In genomic region chr19:18712153-18712865, GRCm38 (mm10) we compare ENCODE assay signal across 8 mouse cellular contexts. TPM values are rescaled to one million over a fixed set of nuclear protein-coding genes. Genes with fewer than 3 reads are reported as not detected.
DNase-seq lines count a peak whose midpoint lies in the region; ATAC-seq and TF ChIP-seq lines count a peak whose summit lies in the region.

No protein-coding gene starts in this region.

- ATAC-seq in heart, embryonic 14.5 days (ENCODE audit: insufficient number of reproducible peaks, insufficient read depth, low FRiP score, low read depth), result no peak
- no peak for ATAC-seq in forebrain, postnatal 0 days
- peak; percentile 18 for ATAC-seq in megakaryocyte-erythroid progenitor cell, adult 5-6 weeks (replicated peaks; ENCODE audit: low FRiP score, low TSS enrichment, poor library complexity, severe bottlenecking)

- peak; percentile 69 to 88 for TF ChIP-seq EP300 in MEL (IDR thresholded peaks at IDR 0.05; ENCODE audit: low read depth in 1 of 2, low read length in 2 of 2)

- 0 out of 2 replicates have a peak, but pooled peaks cover 4% of the 10 kb centered on the region for H3K36me3 ChIP-seq in heart, embryonic 14.5 days (ENCODE audit: control insufficient read depth, insufficient read depth, low read length)
- peaks cover 3 to 15% of the 10 kb centered on the region in 2 experiments; a peak in 3 of 4 replicates for H3K36me3 ChIP-seq in MEL (ENCODE audit: control insufficient read depth in 1 of 2, insufficient read depth in 2 of 2, low read length in 2 of 2)
- H3K36me3 ChIP-seq in forebrain, postnatal 0 days (ENCODE audit: insufficient read depth), result no peaks in the 10 kb centered on the region

- H3K79me2 ChIP-seq in MEL (ENCODE audit: control insufficient read depth, insufficient read depth, low read length, poor library complexity), result peaks cover 39% of the 10 kb centered on the region

- TF ChIP-seq POLR2A in MEL (IDR thresholded peaks at IDR 0.05; ENCODE audit: control insufficient read depth in 1 of 2, insufficient read depth in 1 of 2, low read depth in 1 of 2, low read length in 2 of 2, poor library complexity in 1 of 2), result no peak; a peak in 1 of 4 replicates

- no peaks in the 10 kb centered on the region for H3K27me3 ChIP-seq in heart, embryonic 14.5 days (ENCODE audit: control insufficient read depth, insufficient read depth, low read length)
- no peaks in the 10 kb centered on the region for H3K27me3 ChIP-seq in MEL (ENCODE audit: control insufficient read depth in 1 of 2, insufficient read depth in 2 of 2, low read length in 2 of 2)
- no peaks in the 10 kb centered on the region for H3K27me3 ChIP-seq in forebrain, postnatal 0 days (ENCODE audit: insufficient read depth, low read length)

- peak overlapping the region; percentile 85 for H3K4me2 ChIP-seq in heart, embryonic 14.5 days (ENCODE audit: low read length)
- peak overlapping the region; percentile 93 for H3K4me2 ChIP-seq in forebrain, postnatal 0 days (ENCODE audit: low read depth)

- no peak for TF ChIP-seq RAD21 in MEL (IDR thresholded peaks at IDR 0.05; ENCODE audit: low read depth, low read length)

- peaks cover 11 to 21% of the 10 kb centered on the region in 2 experiments for H3K4me1 ChIP-seq in heart, embryonic 14.5 days (ENCODE audit: control insufficient read depth in 2 of 2, insufficient read depth in 2 of 2, low read length in 2 of 2)
- H3K4me1 ChIP-seq in MEL (ENCODE audit: control insufficient read depth in 1 of 2, insufficient read depth in 2 of 2, low read length in 2 of 2), result peaks cover 0 to 6% of the 10 kb centered on the region in 2 experiments; a peak in 1 of 4 replicates
- H3K4me1 ChIP-seq in forebrain, postnatal 0 days (ENCODE audit: insufficient read depth), result peaks cover 9% of the 10 kb centered on the region

- H3K9me3 ChIP-seq in heart, embryonic 14.5 days (ENCODE audit: control insufficient read depth, low read length), result no peaks in the 10 kb centered on the region
- no peaks in the 10 kb centered on the region for H3K9me3 ChIP-seq in MEL (replicated peaks; ENCODE audit: insufficient read depth, low read length)
- no peaks in the 10 kb centered on the region for H3K9me3 ChIP-seq in forebrain, postnatal 0 days (ENCODE audit: low read length)

- peak overlapping the region; percentile 68 to 98 for H3K4me3 ChIP-seq in heart, embryonic 14.5 days (ENCODE audit: control insufficient read depth in 1 of 2, insufficient read depth in 1 of 2, low read depth in 1 of 2, low read length in 2 of 2)
- H3K4me3 ChIP-seq in MEL (ENCODE audit: control insufficient read depth in 1 of 2, insufficient read depth in 1 of 2, low read depth in 2 of 2, low read length in 2 of 2), result peak overlapping the region; percentile 58 to 77
- peak overlapping the region; percentile 69 for H3K4me3 ChIP-seq in forebrain, postnatal 0 days (ENCODE audit: low read depth, low read length)

- WGBS in heart, embryonic 14.5 days, result 57% methylated on average over 16 of the region's 16 CpGs
- WGBS in forebrain, postnatal 0 days, result 60% methylated on average over 16 of the region's 16 CpGs

- DNase-seq in heart, adult 8-10 months (ENCODE audit: low spot score), result no peak
- DNase-seq in MEL (ENCODE audit: low read depth, low spot score), result peak; percentile 89
- no peak for DNase-seq in forebrain, postnatal 0 days
- no peak for DNase-seq in adipocyte (ENCODE audit: low spot score)
- no peak for DNase-seq in gastrocnemius, postnatal 25 days
- DNase-seq in gastrocnemius, adult 18-20 months (ENCODE audit: low spot score), result no peak

- no peak for TF ChIP-seq CTCF in MEL (IDR thresholded peaks at IDR 0.05 in 2 of 3, conservative IDR thresholded peaks at IDR 0.05 in 1 of 3; ENCODE audit: control insufficient read depth in 1 of 3, insufficient read depth in 1 of 3, low read depth in 2 of 3, low read length in 3 of 3, poor library complexity in 1 of 3, severe bottlenecking in 1 of 3)
- no peak for TF ChIP-seq CTCF in forebrain, postnatal 0 days (IDR thresholded peaks at IDR 0.05; ENCODE audit: low read depth)

- H3K27ac ChIP-seq in heart, embryonic 14.5 days (replicated peaks in 1 of 2; ENCODE audit: control insufficient read depth in 1 of 2, insufficient read depth in 1 of 2, low read depth in 2 of 2, low read length in 2 of 2), result peak overlapping the region; percentile 97 to 99
- peak overlapping the region; percentile 98 for H3K27ac ChIP-seq in MEL (ENCODE audit: control insufficient read depth, low read depth, low read length)
- H3K27ac ChIP-seq in forebrain, postnatal 0 days (ENCODE audit: low read depth, low read length), result peak overlapping the region; percentile 92

- H3K9ac ChIP-seq in heart, embryonic 14.5 days (ENCODE audit: low read length), result peak overlapping the region; percentile 82
- H3K9ac ChIP-seq in MEL (ENCODE audit: control insufficient read depth, low read depth, low read length, poor library complexity, severe bottlenecking), result peak overlapping the region; percentile 98
- H3K9ac ChIP-seq in forebrain, postnatal 0 days, result peak overlapping the region; percentile 69

TF ChIP-seq in MEL, 35 proteins besides CTCF, POLR2A, EP300 and RAD21 (continues in another document):
- no peak for TF ChIP-seq USF1 (IDR thresholded peaks at IDR 0.05; ENCODE audit: low read depth, low read length)
- TF ChIP-seq MAZ (IDR thresholded peaks at IDR 0.05; ENCODE audit: low read depth, low read length), result 0 out of 2 replicates have a peak, but pooled peaks have one; percentile 16
- no peak for TF ChIP-seq UBTF (IDR thresholded peaks at IDR 0.05; ENCODE audit: borderline replicate concordance, insufficient read depth, low read depth, low read length)
- TF ChIP-seq POLR2AphosphoS2 (IDR thresholded peaks at IDR 0.05; ENCODE audit: low read length), result no peak
- TF ChIP-seq ETS1 (IDR thresholded peaks at IDR 0.05; ENCODE audit: low read depth, low read length), result peak; percentile 80
- no peak; the same call in 1 of the 2 replicates for TF ChIP-seq NELFE (IDR thresholded peaks at IDR 0.05; ENCODE audit: low read depth, low read length)
- TF ChIP-seq MAX (IDR thresholded peaks at IDR 0.05; ENCODE audit: low read length), result no peak
- TF ChIP-seq MEF2A (IDR thresholded peaks at IDR 0.05; ENCODE audit: extremely low read depth, insufficient replicate concordance, low read depth, low read length, poor library complexity, severe bottlenecking), result no peak
- no peak; the same call in none of the 2 replicates for TF ChIP-seq ZMIZ1 (IDR thresholded peaks at IDR 0.05; ENCODE audit: low read depth, low read length)
- TF ChIP-seq MXI1 (IDR thresholded peaks at IDR 0.05; ENCODE audit: low read depth, low read length), result peak; percentile 42
- no peak for TF ChIP-seq USF2 (IDR thresholded peaks at IDR 0.05; ENCODE audit: borderline replicate concordance in 1 of 2, insufficient read depth in 1 of 2, low read depth in 1 of 2, low read length in 2 of 2)
- TF ChIP-seq TBP (IDR thresholded peaks at IDR 0.05; ENCODE audit: low read depth, low read length), result peak; percentile 98
- TF ChIP-seq POLR2AphosphoS5 (IDR thresholded peaks at IDR 0.05; ENCODE audit: borderline replicate concordance, low read depth, low read length), result no peak
- peak; percentile 92 for TF ChIP-seq GATA1 (IDR thresholded peaks at IDR 0.05; ENCODE audit: low read depth, low read length)
- peak; percentile 82 for TF ChIP-seq ZNF384 (IDR thresholded peaks at IDR 0.05; ENCODE audit: low read depth, low read length)
- TF ChIP-seq ZC3H11A (IDR thresholded peaks at IDR 0.05; ENCODE audit: low read depth, low read length), result no peak

RNA-seq across cellular contexts. Expression of gene D030056L22Rik, which starts 0.7 kb away (rescaled TPM):
- polyA plus RNA-seq in heart, embryonic 14.5 days (2014; fragmentation: Nextera tagmentation; extraction: Ambion mirVana), result 32.4 and 36.5 TPM in 2 replicates
- total RNA-seq in heart, adult 8-10 months (2022), result 10 to 100 TPM in 3 of 4 experiments, 1 to 10 TPM in 1; 8.9 to 12.1 (median 11.4) TPM
- 27.8 and 29.0 TPM in 2 replicates for total RNA-seq in MEL (2012; rRNA removed)
- polyA plus RNA-seq in MEL (2012; ENCODE audit: insufficient read depth in 1 of 2, insufficient read length in 2 of 2, low read depth in 1 of 2, low replicate concordance in 2 of 2, missing spikeins in 1 of 2), result 10 to 100 TPM in 1 of 2 experiments, not detected in 1; 27.0 TPM
- total RNA-seq in forebrain, postnatal 0 days (2014; rRNA removed), result 61.5 and 65.9 TPM in 2 replicates
- 40.8 and 42.4 TPM in 2 replicates for polyA plus RNA-seq in forebrain, postnatal 0 days (2015; fragmentation: Nextera tagmentation; extraction: Ambion mirVana)
- 45.4 and 48.0 TPM in 2 replicates for total RNA-seq in megakaryocyte-erythroid progenitor cell, adult 5-6 weeks (2014; fragmentation: Nextera tagmentation)
- total RNA-seq in megakaryocyte-erythroid progenitor cell, adult 5-6 weeks (2017), result 32.3 and 35.8 TPM in 2 replicates
- total RNA-seq in gastrocnemius, postnatal 25 days (2021), result 1 to 10 TPM; 3.5 to 3.6 TPM
- total RNA-seq in gastrocnemius, adult 18-20 months (2021), result 1 to 10 TPM; 3.3 to 3.8 TPM

RNA-seq across cellular contexts. Expression of gene Trpm6, which starts 37.5 kb away (rescaled TPM):
- 0.15 and 0.31 TPM in 2 replicates for polyA plus RNA-seq in heart, embryonic 14.5 days (2014; fragmentation: Nextera tagmentation; extraction: Ambion mirVana)
- total RNA-seq in heart, adult 8-10 months (2022), result under 1 TPM; 0.05 to 0.22 (median 0.07) TPM
- total RNA-seq in MEL (2012; rRNA removed), result not detected in 2 replicates
- under 1 TPM in 1 of 2 experiments, not detected in 1; 0.01 TPM for polyA plus RNA-seq in MEL (2012; ENCODE audit: insufficient read depth in 1 of 2, insufficient read length in 2 of 2, low read depth in 1 of 2, low replicate concordance in 2 of 2, missing spikeins in 1 of 2)
- 0.29 and 0.31 TPM in 2 replicates for total RNA-seq in forebrain, postnatal 0 days (2014; rRNA removed)
- polyA plus RNA-seq in forebrain, postnatal 0 days (2015; fragmentation: Nextera tagmentation; extraction: Ambion mirVana), result 0.26 and 0.27 TPM in 2 replicates
- not detected in 2 replicates for total RNA-seq in megakaryocyte-erythroid progenitor cell, adult 5-6 weeks (2014; fragmentation: Nextera tagmentation)
- total RNA-seq in megakaryocyte-erythroid progenitor cell, adult 5-6 weeks (2017), result not detected in 2 replicates
- total RNA-seq in gastrocnemius, postnatal 25 days (2021), result under 1 TPM; 0.11 to 0.15 TPM
- total RNA-seq in gastrocnemius, adult 18-20 months (2021), result under 1 TPM; 0.09 to 0.19 TPM

RNA-seq across cellular contexts. Expression of gene Carnmt1, which starts 41.7 kb away (rescaled TPM):
- polyA plus RNA-seq in heart, embryonic 14.5 days (2014; fragmentation: Nextera tagmentation; extraction: Ambion mirVana), result 30.9 and 31.8 TPM in 2 replicates
- total RNA-seq in heart, adult 8-10 months (2022), result 10 to 100 TPM; 32.4 to 40.6 (median 35.7) TPM
- total RNA-seq in MEL (2012; rRNA removed), result 15.4 and 16.4 TPM in 2 replicates
- 10 to 100 TPM in 1 of 2 experiments, not detected in 1; 23.3 TPM for polyA plus RNA-seq in MEL (2012; ENCODE audit: insufficient read depth in 1 of 2, insufficient read length in 2 of 2, low read depth in 1 of 2, low replicate concordance in 2 of 2, missing spikeins in 1 of 2)
- total RNA-seq in forebrain, postnatal 0 days (2014; rRNA removed), result 8.6 and 94.9 TPM in 2 replicates
- 8.5 and 10.6 TPM in 2 replicates for polyA plus RNA-seq in forebrain, postnatal 0 days (2015; fragmentation: Nextera tagmentation; extraction: Ambion mirVana)
- 39.9 and 65.9 TPM in 2 replicates for total RNA-seq in megakaryocyte-erythroid progenitor cell, adult 5-6 weeks (2014; fragmentation: Nextera tagmentation)
- total RNA-seq in megakaryocyte-erythroid progenitor cell, adult 5-6 weeks (2017), result 57.4 and 65.4 TPM in 2 replicates
- 100 to 1,000 TPM in 1 of 2 experiments, 10 to 100 TPM in 1; 93.9 to 131 TPM for total RNA-seq in gastrocnemius, postnatal 25 days (2021)
- total RNA-seq in gastrocnemius, adult 18-20 months (2021), result 100 to 1,000 TPM; 129 to 137 TPM
